Mouse (Mus musculus) right cerebral cortex, adult 18-20 months (tissue): Measurements from ENCODE around the gene Ceacam16.

Experiments used
- DNase-seq: peaks from one replicate; pipeline ENCODE4 v3.0.0; 2022; ENCODE audit warnings: mixed read lengths

The Ceacam16 gene

DNA sequence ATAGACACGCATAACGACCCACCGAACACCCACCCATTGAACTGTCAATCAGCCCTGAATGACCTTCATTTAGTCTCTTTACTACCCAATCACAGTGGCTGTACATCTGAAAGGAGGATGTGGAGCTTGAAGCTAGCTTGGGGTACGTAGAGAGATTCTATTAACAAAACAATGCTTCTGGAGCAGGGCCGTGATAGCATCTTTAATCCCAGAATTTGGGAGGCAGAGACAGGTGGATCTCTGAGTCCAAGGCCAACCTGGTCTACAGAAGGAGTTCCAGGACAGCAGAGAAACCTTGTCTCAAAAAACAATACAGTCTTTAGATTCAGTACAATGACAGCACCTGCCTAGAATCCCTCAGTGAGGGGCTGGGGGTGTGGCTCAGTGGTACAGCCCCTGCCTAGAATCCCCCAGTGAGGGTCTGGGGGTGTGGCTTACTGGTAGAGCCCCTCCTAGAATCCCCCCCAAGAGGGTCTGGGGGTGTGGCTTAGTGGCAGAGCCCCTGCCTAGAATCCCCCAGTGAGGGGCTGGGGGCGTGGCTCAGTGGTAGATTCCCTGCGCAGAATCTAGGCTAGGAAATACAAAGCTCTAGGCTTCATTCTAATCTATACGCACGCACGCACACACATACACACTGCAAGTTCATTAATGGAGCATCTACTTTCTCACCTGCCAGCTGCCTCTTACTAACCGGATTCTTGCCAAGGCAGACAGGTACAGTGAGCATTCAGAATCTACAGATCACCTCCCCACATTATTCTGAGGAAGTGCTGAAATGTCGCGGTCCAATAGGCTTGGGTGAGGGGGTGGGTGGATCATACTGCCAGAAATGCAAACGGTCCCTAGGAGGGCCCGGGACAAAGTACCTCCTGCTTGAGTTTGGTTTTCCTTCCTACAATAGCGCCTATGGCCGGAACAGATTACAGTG, 45.5 kb downstream of the Ceacam16 start:
- no peak for DNase-seq

DNA sequence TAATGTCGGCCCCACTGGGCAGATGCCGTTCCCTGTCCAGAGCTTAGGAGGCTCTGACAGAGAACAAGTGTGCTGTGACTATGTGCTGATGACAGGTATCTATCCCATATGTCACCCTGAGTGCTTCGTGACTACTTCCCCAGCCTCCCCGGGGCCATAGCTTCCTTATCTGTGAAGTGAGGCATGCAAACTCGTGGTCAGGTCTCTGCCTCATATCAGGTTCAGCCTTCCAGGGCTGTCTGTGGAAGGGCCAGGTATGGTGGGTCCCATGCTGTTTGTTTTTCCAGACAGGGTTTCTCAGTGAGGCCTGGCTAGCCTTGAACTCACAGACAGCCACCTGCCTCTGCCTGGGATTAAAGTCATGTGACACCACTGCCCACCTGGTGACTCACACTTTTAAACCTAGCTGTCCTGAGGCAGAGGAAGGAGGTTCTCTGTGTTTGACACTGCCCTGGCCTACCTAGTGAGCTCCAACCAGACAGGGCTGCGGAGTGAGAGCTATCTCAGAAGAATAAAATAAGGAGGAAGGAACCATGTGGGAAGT, 47.4 kb downstream of the Ceacam16 start:
- no peak for DNase-seq

DNA sequence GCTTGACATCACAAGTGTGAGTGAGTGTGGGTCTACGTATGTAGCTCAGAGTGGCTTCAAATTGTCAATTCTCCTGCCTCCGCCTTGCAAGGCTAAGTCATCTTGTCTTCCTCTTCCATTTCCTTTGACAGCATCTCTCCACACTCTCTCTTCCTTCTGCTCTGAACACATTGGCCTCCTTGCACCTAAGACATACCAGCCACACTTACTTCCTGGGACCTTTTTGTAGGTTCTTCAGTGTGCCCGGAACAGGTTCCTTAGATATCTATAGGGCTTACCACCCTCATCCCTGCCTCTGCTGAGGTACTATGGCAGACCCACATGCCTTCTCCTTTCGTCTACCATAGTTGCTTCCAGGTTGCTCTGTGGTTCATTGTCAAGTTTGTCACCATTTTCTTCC, 47.9 kb downstream of the Ceacam16 start:
- DNase-seq, result no peak

DNA sequence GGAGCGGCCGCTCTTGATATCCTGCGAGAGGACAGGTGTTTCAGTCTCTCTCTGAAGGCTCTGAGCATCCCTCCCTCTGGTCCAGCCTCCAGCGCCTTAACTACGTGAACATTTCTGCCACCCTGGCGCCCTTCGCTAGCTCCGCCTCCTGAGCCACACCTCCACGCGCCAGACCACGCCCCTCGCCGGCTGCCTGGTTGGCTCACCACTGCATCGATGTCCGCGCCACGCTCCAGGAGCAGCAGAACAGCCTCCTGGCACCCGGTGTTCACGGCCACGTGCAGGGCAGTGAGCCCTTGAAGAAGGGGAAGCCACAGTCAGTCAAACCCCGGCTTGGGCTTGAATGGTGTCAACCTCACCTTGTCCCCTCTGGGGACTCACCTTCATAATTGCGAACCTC, 50.0 kb downstream of the Ceacam16 start:
- DNase-seq, result peak; percentile 24

DNA sequence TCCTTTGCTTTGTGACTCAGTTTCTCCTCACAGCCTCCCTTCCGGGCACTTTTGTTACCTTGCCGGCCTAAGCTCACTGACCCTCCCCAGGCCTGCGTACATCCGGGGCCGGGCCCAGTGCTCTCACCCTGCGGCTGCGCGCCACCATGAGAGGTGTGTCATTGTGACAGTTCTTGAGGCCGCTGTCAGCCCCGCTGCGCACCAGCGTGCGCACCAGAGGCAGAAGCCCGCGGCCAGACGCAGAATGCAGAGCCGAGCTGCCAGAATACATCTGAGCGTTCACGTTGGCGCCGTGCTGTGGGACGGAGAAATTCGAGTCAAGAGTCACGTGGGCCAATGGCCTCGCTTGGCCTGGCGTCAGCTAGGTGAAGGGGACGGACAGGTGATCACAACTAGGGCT, 51.7 kb downstream of the Ceacam16 start:
- peak; percentile 21 for DNase-seq

DNA sequence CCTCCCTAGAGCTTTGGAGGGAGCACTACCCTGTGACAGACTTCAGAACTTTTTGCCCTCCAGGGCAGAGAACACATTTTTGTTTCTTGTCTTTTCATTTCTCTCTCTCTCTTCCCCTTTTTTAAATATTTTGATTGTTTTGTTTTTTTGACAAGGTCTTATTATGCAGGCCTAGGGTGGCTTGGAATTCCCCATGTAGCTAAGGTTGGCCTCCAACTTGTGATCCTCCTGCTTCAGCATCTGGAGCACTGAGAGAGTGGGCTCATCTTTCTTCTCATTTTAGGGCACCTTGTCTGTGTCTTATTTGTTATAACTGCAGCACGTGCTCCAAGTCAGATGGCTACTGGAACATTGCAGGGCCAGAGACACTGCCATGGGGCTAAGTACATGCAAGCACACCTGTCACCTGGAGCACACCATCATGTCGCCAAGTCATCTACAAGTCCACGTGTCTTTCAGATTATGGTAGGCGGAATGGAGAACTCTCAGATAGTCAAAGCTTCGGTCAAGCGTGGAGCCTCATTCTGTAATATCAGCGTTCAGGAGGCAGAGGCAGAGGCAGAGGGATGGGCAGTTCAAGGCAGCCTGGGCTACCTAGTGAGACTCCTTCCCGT, 54.6 kb downstream of the Ceacam16 start:
- DNase-seq, result no peak

DNA sequence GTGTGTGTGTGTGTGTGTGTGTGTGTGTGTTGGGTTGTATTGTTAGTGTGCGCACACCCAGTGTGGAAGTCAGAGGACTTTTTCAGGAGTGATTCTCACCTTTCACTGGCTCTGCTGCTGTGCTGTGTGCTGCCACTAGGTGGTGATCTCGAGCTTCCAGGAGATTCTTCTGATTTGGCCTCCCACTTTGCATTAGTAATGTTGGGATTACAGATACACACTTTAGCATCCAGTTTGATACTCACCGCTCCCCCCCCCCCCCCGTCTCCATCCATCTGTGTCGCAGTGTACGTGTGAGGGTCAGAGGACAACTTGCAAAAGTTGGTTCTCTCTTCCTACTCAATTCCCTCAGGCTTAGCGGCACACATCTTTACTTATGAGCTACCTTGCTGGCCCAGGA, 58.1 kb downstream of the Ceacam16 start:
- DNase-seq, result peak; percentile 39
